Mouse (Mus musculus) kidney, adult 2 months (tissue): ENCODE measurements at regions not wholly inside any gene's neighbourhood (a gene's known extent, or its start where the extent isn't known, plus 50 kb on each side); places are given as distances from the start of the nearest gene placed in this dataset.

Source experiments
- DNase-seq: peaks from one replicate; pipeline ENCODE4 v3.0.0; 2021
- H3K27ac ChIP-seq: fragments of 200-500 bp; 2 replicates; pipeline ENCODE4 v1.5.1; 2012; ENCODE audit warnings: low read depth, low read length, control low read depth, inconsistent platforms; ENCODE audit not compliant: insufficient read depth
- H3K27me3 ChIP-seq: fragments of 200-500 bp; replicated peaks from 2 replicates; pipeline ENCODE4 v1.6.1; 2012; ENCODE audit warnings: mild to moderate bottlenecking, moderate library complexity, low read length, inconsistent platforms; ENCODE audit not compliant: control insufficient read depth, insufficient read depth
- H3K36me3 ChIP-seq: fragments of 200-500 bp; 2 replicates; pipeline ENCODE4 v1.6.1; 2012; ENCODE audit warnings: mild to moderate bottlenecking, moderate library complexity, low read length, inconsistent platforms; ENCODE audit not compliant: control insufficient read depth, insufficient read depth
- H3K4me1 ChIP-seq: fragments of 200-500 bp; 2 replicates; pipeline ENCODE4 v1.6.1; 2011; ENCODE audit warnings: low read length; ENCODE audit not compliant: control insufficient read depth, insufficient read depth
- H3K4me3 ChIP-seq: fragments of 200-500 bp; 2 replicates; pipeline ENCODE4 v1.5.1; 2011; ENCODE audit warnings: mild to moderate bottlenecking, low read depth, low read length, control low read depth; ENCODE audit not compliant: insufficient read depth
- CTCF ChIP-seq: fragments of 200-500 bp; conservative IDR thresholded peaks from 2 replicates; pipeline ENCODE4 v1.5.1; 2011; ENCODE audit warnings: low read depth, mild to moderate bottlenecking, control low read depth, low read length, moderate library complexity, mixed read lengths; ENCODE audit not compliant: insufficient read depth, insufficient read length
- POLR2A ChIP-seq: fragments of 200-500 bp; IDR thresholded peaks from one replicate; pipeline ENCODE4 v1.6.1; 2011; ENCODE audit warnings: low read depth, low read length, control low read depth
- WGBS: fragments of 180-500 bp; shearing (Covaris S2); methylation state at CpG from one replicate; pipeline ENCODE4 v1.1.7; 2018; 5-methylcytosine and 5-hydroxymethylcytosine counted together

GRCm38 (mm10) chr3:145705317-145705716, 53.2 kb upstream of the Ddah1 start:
- 64% methylated on average over 5 of the region's 5 CpGs for WGBS
- no peak for TF ChIP-seq POLR2A
- TF ChIP-seq CTCF = no peak
- DNase-seq = no peak
- H3K27me3 ChIP-seq = no peaks in the 10 kb centered on the region
- H3K4me3 ChIP-seq = no peak overlapping the region
- H3K36me3 ChIP-seq = no peaks in the 10 kb centered on the region
- H3K4me1 ChIP-seq = no peaks in the 10 kb centered on the region; the same call in 1 of the 2 replicates
- no peak overlapping the region for H3K27ac ChIP-seq

GRCm38 (mm10) chr3:145704054-145704453, 54.3 kb upstream of the Ccn1 start:
- H3K27ac ChIP-seq = no peak overlapping the region
- TF ChIP-seq CTCF (no peak), POLR2A (no peak)
- no peaks in the 10 kb centered on the region; the same call in 1 of the 2 replicates for H3K4me1 ChIP-seq
- WGBS = 81% methylated on average over 9 of the region's 9 CpGs
- no peaks in the 10 kb centered on the region for H3K27me3 ChIP-seq
- no peak overlapping the region for H3K4me3 ChIP-seq
- no peak for DNase-seq
- H3K36me3 ChIP-seq = no peaks in the 10 kb centered on the region

- DNase-seq = peak; percentile 36
- H3K27ac ChIP-seq = 0 out of 2 replicates have a peak overlapping the region, but pooled peaks have one; percentile 17
- H3K4me3 ChIP-seq = no peak overlapping the region
- TF ChIP-seq POLR2A (no peak), CTCF (no peak)
- no peaks in the 10 kb centered on the region for H3K27me3 ChIP-seq
- 20% methylated on average over 11 of the region's 11 CpGs for WGBS
- H3K36me3 ChIP-seq = no peaks in the 10 kb centered on the region
- no peaks in the 10 kb centered on the region; the same call in 1 of the 2 replicates for H3K4me1 ChIP-seq
Measured at GRCm38 (mm10) chr3:145703411-145703924, 53.7 kb upstream of the Ccn1 start.

- TF ChIP-seq POLR2A (no peak), CTCF (no peak)
- no peak overlapping the region for H3K27ac ChIP-seq
- 69% methylated on average over 5 of the region's 5 CpGs for WGBS
- no peak overlapping the region for H3K4me3 ChIP-seq
- DNase-seq = no peak
- H3K36me3 ChIP-seq = no peaks in the 10 kb centered on the region
- no peaks in the 10 kb centered on the region; the same call in 1 of the 2 replicates for H3K4me1 ChIP-seq
- no peaks in the 10 kb centered on the region for H3K27me3 ChIP-seq
Measured at GRCm38 (mm10) chr3:145702739-145703138, 53.0 kb upstream of the Ccn1 start.

- 85% methylated on average over 6 of the region's 6 CpGs for WGBS
- TF ChIP-seq POLR2A (no peak), CTCF (no peak)
- no peaks in the 10 kb centered on the region for H3K27me3 ChIP-seq
- no peak overlapping the region for H3K4me3 ChIP-seq
- H3K36me3 ChIP-seq = no peaks in the 10 kb centered on the region
- DNase-seq = no peak
- no peaks in the 10 kb centered on the region; the same call in 1 of the 2 replicates for H3K4me1 ChIP-seq
- H3K27ac ChIP-seq = no peak overlapping the region
Measured at GRCm38 (mm10) chr3:145701945-145702344, 52.2 kb upstream of the Ccn1 start.
